Mouse (Mus musculus) kidney, adult 8-10 months (tissue): ENCODE measurements around the gene Spop.
"Not testable (repeated sequence)": the region's sequence is repeated elsewhere in the genome, so short reads cannot be mapped to it uniquely, and the experiment has no call there.

Experiments
- DNase-seq, 2 experiments: peaks; one replicate each; pipeline ENCODE4 v3.0.0; 2022

Spop gene

DNA sequence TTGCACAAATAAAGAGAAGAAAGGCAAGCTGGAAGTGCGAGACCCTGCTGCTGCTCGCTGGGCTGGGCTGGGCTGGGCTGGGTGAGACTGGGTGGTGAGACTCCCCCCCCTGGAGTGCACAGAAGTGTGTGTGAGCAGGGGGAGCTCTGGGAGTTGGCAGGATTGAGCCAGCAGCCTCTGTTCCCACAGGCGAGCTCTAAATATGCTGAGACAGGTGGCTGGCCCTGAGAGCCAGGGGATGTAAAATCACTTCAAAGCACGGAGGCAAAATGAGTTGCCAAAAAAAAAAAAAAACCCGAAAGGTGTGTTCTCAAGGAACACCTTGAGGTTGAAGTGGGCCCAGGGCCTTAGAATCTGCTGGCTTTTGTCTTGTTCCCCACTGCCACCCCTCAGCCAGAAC, 22.1 kb upstream of the Spop start:
- no peak for DNase-seq

DNA sequence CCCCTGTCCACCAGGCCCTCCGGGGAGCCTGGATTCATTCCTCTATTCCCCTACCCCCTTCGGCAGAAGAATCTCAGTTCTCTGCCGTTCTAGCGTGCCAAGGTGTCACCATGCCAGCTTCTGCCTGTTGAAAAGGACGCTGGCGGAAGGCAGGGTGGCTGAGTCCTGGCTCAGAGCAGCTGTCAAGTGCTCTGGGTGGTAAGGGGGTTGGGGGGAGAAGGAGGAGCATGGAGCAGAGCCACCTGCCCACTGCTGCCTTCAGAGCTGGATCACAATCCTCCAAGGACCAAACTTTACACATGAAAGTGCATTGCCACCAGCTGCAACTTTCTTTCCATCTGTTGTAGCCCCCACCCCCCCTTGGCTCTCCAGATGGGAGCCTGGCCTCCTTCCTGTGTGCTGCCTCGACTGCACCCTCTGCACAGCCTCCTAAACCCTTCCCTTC, 21.6 kb upstream of the Spop start:
- DNase-seq = no peak

DNA sequence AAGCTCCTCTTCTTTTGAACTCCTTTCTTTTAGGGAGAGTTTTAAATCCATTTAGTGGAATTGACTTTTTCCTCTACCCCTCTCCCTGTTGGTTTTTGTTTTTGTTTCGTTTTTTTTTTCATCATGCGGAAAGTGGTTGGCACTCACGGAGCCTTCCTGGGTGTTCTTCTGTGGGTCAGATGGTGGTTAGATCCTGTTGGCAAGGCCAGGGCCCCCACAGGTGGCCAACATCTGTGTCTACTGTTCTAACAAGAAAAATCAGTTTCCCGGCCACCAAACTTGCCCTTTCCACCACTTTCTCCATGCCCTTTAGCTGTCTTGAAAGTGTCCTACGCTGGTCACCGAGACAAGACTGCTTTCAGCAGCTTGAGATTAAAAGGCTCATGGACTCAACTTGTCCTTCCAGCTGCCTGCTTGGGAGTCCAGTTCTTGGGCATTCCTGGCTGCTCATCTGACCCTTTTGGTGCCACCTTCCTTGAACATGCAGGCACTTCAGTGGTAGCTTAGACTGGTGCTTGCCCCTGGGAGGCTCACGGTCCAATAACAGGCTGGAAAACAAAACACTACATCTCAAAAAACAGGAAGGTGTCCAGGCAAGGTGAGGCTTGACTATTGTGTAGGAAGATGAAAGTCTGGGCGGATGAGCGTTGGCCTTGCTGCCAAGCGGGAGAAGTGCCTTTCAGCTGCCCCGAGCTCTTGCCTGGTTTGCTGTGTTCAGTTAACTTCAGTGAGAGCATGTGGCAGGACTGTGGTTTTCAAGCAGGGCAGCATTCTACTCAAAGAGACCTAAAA, 21.0 kb upstream of the Spop start:
- DNase-seq = no peak

DNA sequence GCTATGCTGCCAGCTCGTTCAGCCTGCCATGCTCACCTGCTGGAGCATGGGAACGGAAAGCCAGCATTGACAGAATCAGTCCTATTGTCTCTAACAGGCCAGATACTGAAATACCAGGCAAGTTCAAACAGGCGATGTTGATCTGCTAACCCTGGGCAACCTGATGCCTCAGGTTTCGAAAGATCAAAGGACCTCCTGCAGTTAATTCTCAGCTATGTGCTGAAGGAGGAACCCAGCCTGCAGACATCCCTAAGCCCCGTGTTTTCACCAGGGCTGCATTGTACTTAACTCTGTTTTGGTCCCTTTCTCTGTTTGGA, 20.4 kb upstream of the Spop start:
- no peak for DNase-seq

DNA sequence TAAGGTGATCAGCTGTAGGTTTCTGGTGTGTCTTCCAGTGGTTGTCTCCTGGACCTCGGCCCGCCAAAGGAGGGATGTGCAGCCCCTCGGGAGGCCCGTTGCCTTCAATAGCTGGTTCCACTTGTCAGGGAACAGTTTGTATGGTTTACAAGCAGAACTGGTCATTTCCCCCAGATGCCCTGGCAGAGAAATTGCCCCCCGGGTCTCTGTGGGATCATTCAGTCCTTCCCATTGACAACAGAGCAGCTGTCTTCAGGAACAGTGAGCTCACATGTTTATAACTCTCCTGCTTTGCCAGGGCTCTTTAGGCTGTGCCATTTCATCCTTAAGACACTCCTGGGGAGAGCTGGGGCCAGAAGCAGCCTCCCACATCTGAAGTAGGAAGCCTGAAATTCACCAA, 19.8 kb upstream of the Spop start:
- DNase-seq = no peak

DNA sequence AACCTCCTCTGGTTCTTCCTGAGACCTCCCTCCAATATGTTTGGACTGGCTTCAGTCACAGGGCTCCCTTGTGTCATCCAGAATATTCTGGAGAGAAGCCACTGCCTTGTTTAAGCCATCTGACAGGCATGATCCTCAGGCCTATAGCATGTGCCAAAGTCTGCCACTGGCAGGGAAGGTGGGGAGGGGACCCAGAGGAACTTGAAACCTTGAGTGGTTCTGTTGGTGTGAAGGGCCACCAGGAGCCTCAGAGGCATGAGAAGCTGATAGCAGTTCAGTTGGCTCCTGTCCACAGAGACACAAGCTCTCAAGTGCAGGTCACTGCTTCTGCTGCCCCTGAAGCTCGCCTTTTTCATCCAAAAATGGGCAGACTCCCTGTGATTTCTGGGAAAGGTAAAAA, 17.3 kb upstream of the Spop start:
- no peak for DNase-seq

DNA sequence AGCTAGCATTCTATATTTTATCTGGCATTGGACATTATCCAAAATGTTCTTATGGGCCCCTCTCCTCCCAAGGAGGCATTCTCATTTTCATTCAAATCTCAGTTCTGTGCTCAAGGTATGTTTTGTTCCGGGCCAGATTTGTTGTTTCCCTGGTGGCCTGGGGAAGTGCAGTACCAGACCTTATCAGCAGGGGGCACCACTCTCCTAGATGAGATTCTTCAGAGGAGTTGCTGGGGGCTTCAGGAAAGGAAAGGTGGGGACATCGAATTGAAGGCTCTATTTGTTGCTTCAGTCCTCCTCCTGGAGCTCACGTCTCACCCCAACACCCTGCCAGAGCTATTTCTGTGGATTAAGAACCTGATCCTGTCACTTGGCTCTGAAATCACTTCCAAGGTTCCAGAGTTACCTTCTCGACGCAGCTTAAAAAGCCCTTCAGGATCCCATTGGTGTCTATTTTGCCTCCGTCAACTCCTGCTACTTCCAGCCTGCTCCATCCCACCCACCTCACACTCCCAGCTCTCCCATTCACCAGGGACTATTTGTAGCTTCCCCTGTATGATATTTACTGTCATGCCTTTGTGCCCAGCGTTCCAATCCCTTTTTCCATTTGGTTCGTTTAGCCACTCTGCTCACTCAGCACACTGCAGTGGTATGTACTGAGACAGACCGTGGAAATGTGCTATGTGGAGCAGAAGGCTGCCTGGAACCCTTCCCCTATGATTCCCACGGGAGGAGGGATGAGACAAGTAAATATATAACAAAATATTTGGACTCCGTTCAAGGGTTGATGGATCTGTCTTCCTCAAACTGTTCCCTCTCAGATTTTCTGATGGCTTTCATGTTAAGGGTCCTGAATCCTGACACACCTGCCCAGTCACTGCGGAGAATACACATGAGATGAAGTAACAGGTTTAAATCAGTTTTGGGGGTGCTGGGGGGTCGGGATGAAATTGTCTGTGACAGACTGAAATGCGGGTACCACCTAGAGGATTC, 15.7 kb upstream of the Spop start:
- peak in 1 of 2 experiments; percentile 76 for DNase-seq

DNA sequence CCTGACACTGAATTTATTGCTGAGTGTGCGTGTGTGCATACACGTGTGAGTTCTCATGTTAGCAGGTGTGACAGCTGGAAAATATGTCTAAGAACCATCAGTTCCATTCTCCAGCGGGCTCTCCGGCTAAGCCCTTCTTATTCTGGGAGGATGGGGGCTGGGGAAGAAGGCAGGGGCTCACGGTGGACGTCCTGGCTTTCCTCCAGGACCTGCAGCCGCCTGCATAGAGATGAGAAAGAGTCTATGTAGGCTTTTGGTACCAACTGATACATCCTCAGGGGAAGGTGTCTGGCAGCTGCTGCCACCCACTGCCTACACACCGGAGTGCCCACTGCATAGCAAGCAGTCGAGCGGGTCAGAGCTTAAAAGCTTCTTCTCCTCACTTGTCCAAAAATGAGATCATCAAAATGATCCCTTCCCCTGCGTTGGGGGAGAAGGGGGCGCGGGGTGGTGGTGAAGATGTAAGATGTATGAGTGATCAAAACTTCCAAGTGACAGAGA, 14.3 kb upstream of the Spop start:
- DNase-seq = no peak

DNA sequence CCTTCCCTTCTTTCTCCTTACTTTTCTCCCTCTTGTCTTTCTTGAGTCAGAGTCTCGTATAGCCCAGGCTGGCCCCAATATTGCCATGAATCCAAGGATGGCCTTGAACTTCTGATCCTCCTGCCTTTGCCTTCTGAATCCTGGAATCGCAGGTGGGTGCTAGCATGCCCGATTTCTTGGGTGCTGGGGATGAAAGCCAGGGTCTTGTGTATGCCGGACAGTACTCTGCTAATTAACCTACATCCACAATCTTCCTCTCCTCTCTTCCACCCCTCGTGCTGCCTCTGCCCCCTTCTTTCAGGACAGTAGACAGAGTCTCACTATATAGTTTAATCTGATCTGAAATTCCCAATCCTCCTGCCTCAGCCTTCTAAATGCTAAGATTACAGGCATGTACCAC, 12.3 kb upstream of the Spop start:
- no peak for DNase-seq

DNA sequence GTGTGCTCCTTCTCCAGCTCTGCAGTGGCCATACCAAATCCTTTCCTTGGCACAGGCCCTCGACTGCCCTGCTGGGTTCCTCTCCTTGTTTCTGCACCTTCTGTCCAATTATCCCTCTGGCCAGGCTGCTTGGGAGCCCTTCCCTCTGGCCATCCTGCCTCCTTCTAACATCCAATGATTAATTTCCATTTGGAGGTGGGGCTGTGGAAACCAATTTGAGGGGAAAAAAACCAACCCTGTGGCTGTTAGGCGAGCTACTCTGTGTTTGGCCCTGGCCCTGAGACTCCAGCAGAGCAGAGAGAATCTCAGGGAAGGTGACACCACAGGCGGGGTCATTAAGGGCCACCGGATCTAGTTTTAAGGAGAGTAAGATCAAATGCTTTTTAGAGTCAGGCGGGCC, 11.7 kb upstream of the Spop start:
- DNase-seq = no peak

DNA sequence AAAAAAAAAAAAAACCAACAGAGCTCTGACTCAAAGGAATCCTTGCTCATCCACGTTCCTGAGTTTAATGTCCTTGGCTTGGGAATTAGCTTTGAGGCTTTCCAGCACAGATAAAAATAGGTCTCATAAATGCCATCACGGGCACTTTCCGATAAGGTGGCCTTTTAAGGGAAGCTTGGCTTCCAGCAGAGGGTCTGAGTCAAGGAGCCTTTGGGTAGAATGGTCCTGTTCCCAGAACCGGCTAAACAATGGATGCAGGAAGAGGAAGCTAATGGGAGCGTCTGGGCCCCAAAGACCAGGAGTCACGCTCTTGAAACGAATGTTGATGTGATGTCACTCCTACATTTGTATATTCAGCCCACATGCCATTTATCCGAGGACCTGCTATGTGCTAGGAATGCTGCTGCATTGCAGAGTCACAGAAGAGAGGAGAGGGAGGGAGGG, 11.2 kb upstream of the Spop start:
- DNase-seq = no peak

DNA sequence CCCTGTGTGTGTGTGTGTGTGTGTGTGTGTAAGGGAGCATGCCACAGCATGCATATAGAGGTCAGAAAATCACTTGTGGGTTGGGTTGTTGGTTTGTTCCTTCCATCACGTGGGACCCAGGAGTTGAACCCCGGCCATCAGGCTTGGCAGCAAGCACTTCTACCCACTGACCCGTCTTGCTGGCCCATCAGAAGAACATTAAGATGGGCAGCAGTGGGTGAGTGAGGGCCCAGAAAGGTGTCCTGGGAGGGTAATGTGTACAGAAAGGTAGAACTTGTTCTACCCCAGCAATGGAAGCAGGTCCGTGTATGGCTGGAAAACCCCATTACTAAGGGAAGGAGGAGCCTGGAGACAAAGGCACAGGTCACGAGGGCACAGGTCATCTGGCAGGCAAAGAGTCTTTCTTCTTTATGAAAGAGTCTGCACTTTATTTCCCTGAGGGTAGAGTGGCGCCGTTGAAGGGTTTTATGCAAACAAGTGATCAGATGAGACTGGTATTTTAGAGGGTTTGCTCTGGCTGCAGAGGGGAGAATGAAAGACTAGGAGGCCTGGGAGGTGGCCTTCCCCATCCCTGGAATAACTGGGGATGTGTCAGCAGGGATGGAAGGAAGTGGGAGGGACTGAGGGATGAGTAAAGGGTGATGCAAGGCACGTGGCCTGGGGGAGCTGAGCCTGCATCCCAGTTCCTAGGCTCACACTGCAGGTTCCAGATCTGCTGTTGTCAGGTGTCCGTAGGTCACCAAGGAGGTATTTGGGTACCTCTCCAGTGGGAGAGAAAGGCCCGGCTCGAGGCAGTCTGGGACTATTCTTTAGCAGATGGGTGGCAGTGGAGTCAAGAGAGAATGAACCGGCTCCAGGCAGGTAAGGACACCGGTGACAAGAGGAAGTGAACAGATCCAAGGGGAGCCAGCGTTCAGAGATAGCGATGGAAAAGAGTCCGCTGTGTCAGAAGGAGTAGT, 10.2 kb upstream of the Spop start:
- no peak for DNase-seq

DNA sequence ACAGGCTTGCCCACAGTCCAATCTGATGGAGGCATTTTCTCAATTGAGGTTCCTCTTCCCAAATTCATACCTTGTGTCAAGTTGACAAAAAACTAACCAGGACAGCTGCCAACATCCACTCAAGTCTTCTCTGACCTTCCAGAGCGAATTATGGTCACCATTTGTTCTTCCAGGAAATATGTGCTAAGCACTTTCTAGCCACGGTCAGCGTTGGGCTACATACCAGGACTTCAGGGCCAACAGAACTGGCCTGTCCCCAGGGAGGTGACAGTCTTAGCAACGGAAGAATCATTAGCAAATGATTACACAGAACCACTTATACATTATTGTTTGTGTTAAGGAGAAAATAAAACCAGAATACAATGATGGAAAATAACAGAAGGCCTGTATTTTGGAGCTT, 8.1 kb upstream of the Spop start:
- DNase-seq = no peak

DNA sequence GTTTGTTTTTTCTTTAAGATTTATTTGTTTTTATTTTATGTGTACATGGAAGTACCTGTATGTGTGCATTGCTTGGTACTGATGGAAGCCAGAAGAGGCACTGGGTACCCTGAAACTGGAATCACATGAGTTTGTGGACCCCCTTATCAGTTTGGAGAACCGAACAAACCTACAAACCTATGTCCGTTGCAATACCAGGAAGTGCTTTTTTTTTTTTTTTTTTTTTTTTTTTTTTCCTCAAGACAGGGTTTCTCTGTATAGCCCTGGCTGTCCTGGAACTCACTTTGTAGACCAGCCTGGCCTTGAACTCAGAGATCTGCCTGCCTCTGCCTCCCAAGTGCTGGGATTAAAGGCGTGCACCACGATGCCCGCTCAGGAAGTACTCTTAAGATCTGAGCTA, 7.5 kb upstream of the Spop start:
- not testable (repeated sequence) for DNase-seq

DNA sequence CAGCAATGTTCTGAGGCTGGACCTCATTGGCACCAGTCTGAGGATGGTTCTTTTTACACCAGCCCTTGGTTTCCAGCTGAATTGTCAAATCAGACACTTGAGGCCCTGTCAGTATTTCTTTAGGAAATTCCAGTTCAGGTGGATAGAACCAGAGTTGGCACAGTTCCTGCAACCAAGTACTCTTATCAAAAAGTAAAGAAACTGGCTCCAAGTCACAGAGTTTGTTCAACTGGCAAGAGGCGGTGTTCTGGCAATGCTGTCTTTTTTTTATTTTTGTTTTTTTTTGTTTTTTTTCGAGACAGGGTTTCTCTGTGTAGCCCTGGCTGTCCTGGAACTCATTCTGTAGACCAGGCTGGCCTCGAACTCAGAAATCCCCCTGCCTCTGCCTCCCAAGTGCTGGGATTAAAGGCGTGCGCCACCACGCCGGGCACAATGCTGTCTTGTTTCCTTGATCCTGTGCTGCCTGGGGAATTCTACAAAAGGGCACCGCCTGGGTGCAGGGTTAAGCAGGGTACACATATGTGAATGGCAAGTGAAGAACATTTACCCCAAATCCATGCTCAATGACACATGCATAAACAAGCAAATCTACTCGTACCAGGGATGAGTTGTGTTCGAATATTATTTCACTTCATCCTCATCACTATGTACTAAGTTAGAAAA, 4.3 kb upstream of the Spop start:
- DNase-seq = no peak

DNA sequence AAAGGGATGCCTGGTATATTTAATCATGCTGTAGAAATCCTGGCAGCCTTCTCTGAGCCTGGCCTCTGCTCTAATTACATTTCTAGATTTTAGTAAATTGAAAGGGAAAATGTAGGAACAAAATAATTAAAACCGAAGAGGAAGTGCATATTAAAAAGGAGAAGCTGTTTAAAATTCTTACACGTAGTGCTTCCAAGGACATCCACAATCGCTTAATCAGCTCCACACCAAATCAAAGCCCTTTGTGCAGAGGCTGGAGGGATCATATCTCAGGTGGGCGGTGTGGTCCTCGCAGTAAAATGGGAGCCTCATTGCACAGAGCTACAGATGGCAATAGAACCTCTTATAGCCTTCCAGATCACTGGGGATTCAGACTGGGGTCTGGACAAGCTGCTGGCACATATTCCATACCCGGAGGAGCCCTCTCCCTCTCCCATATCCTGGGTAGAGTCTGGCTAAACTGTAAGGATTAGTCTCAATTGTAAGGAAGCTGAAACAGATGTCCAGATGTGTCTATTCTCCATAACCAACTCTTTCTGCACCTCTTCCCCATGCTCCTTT, 2.3 kb upstream of the Spop start:
- no peak for DNase-seq

DNA sequence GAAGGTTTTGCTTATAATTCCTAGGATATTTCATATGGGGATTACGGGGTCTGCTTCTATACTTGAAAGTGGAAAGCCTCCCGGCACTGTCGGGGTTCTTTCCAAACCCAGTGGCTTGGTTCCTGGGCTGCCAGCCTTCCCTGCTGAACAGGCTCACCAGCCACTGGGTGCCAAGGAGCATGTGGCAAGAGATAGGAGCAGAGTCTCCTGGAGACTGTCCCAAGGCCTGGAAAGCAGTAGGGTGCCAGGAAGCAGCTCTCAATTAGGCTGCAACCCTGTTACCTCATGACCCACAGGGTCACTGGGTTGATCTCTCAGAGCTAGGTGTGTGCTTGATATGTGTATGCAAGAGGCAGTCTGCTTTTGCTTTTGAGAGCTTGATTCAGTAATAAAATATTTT, 1.3 kb upstream of the Spop start:
- peak in 1 of 2 experiments; percentile 15 for DNase-seq

DNA sequence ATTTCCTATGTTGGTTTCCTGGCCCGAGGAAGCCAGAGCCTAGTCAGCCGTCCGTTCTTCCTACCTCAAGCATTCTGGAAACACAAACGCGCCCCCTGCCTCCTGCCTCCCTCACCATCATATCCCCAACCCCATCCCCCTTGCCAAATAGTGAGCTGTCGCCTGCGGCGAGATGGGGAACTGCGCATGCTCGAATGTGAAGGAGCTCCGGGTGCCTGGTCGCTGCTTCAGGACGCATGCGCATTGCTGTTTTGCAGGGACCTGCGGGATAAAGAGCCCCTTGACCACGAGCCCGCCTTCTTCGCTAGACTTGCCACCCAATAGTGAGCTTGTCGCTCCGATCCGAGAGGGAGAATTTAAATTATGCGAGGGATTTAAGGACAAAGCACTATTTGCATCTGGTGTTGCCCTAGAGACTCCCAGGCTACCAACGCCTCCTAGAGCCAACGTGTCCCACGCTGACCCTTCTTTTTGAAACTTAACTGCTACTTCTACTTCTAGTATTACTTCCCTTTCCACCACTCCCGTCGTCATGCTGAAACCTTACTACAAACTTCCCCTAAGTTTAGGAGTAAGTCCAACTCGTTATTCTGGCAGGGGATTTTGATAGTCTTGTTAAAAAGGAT, 769 bp downstream of the Spop start:
- DNase-seq = peak; percentile 93

DNA sequence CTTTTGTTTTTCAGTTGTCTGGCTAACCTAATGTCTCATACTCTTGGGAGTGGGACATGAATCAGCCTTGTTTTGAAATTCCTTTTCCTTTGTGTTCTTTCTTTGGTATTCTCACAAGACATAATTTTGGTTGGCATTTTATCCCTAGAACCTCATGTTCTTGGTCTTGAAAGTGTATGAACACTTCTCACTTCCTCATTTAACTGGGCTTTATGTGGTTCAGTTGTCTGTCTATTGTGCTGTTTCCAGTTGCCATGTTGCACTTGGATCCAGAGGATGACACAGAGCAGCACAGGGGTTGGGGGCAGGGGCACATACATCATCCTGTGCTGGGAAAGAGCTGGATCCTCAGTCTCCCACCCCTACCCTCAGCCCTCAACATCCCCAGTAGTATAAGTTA, 2.1 kb downstream of the Spop start:
- DNase-seq = no peak

DNA sequence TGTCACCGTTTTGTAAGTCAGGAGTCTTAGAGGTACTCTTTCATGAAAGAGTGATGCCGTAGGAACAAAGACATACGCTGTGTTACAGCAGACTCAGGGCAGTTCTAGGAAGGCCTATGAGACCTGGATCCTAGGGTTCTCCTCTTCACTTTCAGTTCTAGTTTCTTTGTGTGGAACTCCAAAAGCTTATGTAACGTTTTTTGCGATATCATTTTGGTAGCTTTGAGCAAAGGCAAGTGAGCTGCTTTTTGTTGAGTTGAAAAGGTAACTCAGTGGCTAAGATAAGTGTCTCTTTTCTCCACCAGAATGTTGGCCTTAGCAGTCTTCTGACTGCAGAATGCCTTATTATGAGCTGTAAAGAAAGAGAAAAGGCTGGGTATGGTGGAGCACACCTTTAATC, 3.5 kb downstream of the Spop start:
- no peak for DNase-seq

DNA sequence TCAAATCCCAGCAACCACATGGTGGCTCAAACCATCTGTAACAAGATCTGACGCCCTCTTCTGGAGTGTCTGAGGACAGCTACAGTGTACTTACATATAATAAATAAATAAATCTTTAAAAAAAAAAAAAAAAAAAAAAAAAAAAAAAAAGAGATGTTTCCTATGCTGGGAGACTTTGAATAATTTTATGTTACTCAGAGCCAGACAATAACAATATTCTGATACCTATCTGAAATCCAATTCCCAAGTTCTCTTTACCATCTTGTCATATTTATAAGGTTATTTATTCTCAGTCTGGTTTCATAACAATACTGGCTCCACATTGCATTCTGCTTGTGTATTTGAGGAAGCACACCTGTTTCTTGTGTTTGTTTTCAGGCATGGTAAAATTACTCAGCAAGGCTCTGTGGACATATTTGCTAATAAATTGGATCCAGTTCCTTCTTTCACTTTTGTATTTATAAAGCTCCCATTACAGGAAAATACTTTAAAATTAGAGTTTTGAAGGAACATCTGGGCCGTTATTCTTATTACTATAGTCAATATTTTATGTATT, 7.1 kb downstream of the Spop start:
- DNase-seq = no peak
